Mouse (Mus musculus): ENCODE results near the gene Kmt5b.

- TF ChIP-seq CTCF (IDR thresholded peaks at IDR 0.05; ENCODE audit: control insufficient read depth, insufficient read depth, insufficient replicate concordance, low read depth, low read length) (no peak), POLR2A (IDR thresholded peaks at IDR 0.05; ENCODE audit: control insufficient read depth, low read depth, low read length) (no peak)
These were observed 42.4 kb upstream of the Kmt5b start for GRCm38 (mm10) chr19:3724779-3725178.

Data from testis, adult 2 months (tissue).